Mouse (Mus musculus): ENCODE data around the gene Hpcal1. TPM values are rescaled to one million over a fixed set of nuclear protein-coding genes. Genes with fewer than 3 reads are reported as not detected.

Hpcal1 gene
- polyA plus RNA-seq, 1 experiment: 36.1 TPM

DNA sequence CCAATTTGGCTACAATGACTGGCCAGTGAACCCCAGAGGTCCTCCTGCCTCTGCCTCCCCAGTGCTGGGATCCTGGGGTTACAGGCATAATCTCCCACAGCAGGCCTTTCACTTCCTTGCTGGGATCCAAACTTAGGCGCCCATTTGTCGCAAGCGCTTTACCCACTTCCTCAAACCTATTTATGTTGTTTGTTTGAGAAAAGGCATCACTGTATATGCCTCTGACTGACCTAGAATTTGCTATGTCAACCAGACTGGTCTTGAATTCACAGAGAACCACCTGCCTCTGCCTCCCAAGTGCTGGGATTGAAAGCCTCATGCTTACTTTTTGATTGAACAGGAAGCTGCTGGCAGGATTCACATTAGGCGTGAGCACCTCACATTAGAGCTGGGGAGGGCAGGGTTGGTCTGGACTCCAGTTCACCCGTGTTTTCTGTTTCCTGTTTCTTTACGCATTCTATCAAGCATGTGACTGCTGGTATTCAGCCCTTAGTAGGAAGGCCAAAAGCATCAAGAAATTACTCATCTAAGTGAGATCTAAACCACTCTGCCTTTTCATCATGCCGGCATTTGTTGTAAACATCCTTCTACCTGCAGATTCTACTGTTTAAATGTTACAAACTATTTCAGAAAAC lies 33.0 kb upstream of the Hpcal1 start:
- H3K27ac ChIP-seq (ENCODE audit: control insufficient read depth, insufficient read depth, low read depth, low read length, poor library complexity): peak overlapping the region; percentile 20; the same call in 1 of the 2 replicates
- no peaks in the 10 kb centered on the region; the same call in 1 of the 2 replicates for H3K4me1 ChIP-seq (ENCODE audit: control insufficient read depth, insufficient read depth, low read length)
- TF ChIP-seq CTCF (IDR thresholded peaks at IDR 0.05; ENCODE audit: control insufficient read depth, insufficient read depth, low read length) (no peak), POLR2A (IDR thresholded peaks at IDR 0.05; ENCODE audit: borderline replicate concordance, control insufficient read depth, low read depth, low read length) (no peak)
- H3K4me3 ChIP-seq (replicated peaks; ENCODE audit: control insufficient read depth, low read depth, low read length): no peak overlapping the region
- 53% methylated on average over 7 of the region's 7 CpGs for WGBS

DNA sequence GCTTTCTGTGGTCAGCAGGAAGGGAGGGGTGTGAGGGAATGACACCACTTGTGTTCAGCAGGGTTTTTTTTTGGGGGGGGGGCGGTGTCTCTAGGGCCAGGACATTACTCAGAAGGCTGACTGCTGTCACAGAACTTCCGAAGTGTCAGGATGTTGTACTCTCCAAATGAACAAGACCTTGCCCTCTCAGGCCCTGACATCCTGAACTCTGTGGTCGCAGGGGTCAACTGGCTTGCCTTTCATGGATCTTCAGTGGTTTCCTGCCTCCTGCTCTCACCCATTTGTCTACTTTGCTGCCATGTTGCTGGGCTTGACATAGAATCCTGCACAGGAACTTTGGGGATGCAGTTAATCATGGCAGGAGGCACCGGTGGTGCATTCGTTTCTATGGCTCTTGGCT lies 32.1 kb upstream of the Hpcal1 start:
- H3K4me1 ChIP-seq (ENCODE audit: control insufficient read depth, insufficient read depth, low read length): no peaks in the 10 kb centered on the region; the same call in 1 of the 2 replicates
- no peak overlapping the region for H3K27ac ChIP-seq (ENCODE audit: control insufficient read depth, insufficient read depth, low read depth, low read length, poor library complexity)
- WGBS: 70% methylated on average over 5 of the region's 5 CpGs
- no peak overlapping the region for H3K4me3 ChIP-seq (replicated peaks; ENCODE audit: control insufficient read depth, low read depth, low read length)
- TF ChIP-seq POLR2A (IDR thresholded peaks at IDR 0.05; ENCODE audit: borderline replicate concordance, control insufficient read depth, low read depth, low read length) (no peak), CTCF (IDR thresholded peaks at IDR 0.05; ENCODE audit: control insufficient read depth, insufficient read depth, low read length) (no peak)

DNA sequence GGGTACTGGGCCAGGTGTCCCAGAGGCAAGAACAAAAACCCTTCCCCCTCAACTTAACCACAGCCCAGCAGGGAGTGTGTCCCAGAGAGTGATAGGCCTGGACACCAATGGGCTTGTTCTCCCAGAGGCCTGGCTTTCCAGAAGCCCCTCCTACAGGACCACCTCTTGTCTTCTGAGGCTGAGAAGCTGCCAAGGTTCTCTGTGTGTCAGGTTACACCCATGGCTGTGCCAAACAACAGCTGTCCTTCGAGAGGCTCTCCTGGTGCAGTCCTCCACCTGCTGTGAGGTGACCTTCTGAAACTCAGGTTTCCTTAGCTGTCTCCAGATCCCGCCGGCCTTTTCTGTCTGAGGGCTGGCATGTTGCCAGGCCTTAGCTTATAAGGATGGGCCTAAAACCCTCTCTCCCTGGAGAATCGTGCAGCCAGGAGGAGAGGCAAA lies 29.2 kb upstream of the Hpcal1 start:
- no peak overlapping the region for H3K4me3 ChIP-seq (replicated peaks; ENCODE audit: control insufficient read depth, low read depth, low read length)
- no peak for TF ChIP-seq POLR2A (IDR thresholded peaks at IDR 0.05; ENCODE audit: borderline replicate concordance, control insufficient read depth, low read depth, low read length)
- TF ChIP-seq CTCF (IDR thresholded peaks at IDR 0.05; ENCODE audit: control insufficient read depth, insufficient read depth, low read length): no peak
- no peaks in the 10 kb centered on the region; the same call in 1 of the 2 replicates for H3K4me1 ChIP-seq (ENCODE audit: control insufficient read depth, insufficient read depth, low read length)
- no peak overlapping the region for H3K27ac ChIP-seq (ENCODE audit: control insufficient read depth, insufficient read depth, low read depth, low read length, poor library complexity)
- WGBS: 44% methylated on average over 4 of the region's 4 CpGs

DNA sequence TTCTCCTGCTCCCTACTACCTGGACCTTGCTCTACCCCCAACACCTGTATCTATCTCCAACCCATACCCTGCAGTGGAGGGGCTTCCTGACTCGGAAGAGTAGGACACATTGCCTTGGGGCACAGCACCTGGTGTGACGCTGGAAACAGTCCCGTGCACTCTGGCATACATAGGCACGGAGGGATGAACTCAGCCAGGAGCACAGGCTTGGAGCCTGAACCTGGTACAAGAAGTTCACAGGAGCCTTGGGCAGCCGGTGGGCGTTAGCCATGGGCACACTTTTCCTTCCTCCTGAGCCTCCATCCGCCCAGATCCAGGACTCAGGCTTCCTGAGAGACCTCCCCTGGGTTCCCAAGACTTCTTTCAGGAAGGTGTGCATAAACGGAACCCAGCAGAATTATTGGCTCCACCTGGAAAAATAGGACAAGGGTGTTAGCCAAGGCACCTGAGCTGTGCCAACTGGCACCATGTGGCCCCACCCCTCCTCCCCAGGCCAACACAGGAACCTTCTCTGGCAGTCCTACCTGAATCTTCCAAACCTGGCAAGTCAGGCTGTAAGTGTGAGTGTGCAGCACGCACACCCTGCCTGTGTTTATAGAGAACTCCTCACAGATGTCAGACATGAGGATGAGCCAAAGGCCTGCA lies 26.5 kb upstream of the Hpcal1 start:
- TF ChIP-seq POLR2A (IDR thresholded peaks at IDR 0.05; ENCODE audit: borderline replicate concordance, control insufficient read depth, low read depth, low read length) (no peak), CTCF (IDR thresholded peaks at IDR 0.05; ENCODE audit: control insufficient read depth, insufficient read depth, low read length) (no peak)
- Histone ChIP-seq H3K4me1 (ENCODE audit: control insufficient read depth, insufficient read depth, low read length) (no peaks in the 10 kb centered on the region; the same call in 1 of the 2 replicates), H3K4me3 (replicated peaks; ENCODE audit: control insufficient read depth, low read depth, low read length) (no peak overlapping the region), H3K27ac (ENCODE audit: control insufficient read depth, insufficient read depth, low read depth, low read length, poor library complexity) (no peak overlapping the region)
- WGBS: 80% methylated on average over 9 of the region's 9 CpGs

DNA sequence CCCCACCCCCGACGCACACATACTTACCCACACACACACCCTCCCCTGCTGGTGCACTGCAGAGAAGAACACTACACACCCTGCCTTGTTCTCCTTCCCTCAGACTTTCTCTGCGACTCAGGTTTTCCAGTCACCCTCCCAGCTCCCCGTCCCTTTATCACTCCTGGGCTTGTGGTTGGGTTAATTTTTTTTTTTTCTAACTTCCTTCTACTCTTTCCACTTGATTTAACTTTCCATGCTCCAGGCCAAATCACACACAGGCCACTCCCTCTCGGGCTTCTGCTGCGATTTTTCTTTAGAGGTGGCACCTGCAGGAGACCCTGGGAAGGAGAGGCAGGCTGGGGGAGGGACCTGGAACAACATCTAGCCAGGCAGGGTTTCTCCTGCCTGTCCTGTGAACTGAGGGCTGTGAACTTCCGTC lies 24.7 kb upstream of the Hpcal1 start:
- TF ChIP-seq CTCF (IDR thresholded peaks at IDR 0.05; ENCODE audit: control insufficient read depth, insufficient read depth, low read length): no peak
- TF ChIP-seq POLR2A (IDR thresholded peaks at IDR 0.05; ENCODE audit: borderline replicate concordance, control insufficient read depth, low read depth, low read length): no peak
- Histone ChIP-seq H3K4me3 (replicated peaks; ENCODE audit: control insufficient read depth, low read depth, low read length) (no peak overlapping the region), H3K27ac (ENCODE audit: control insufficient read depth, insufficient read depth, low read depth, low read length, poor library complexity) (no peak overlapping the region), H3K4me1 (ENCODE audit: control insufficient read depth, insufficient read depth, low read length) (no peaks in the 10 kb centered on the region; the same call in 1 of the 2 replicates)
- WGBS: 53% methylated on average over 7 of the region's 7 CpGs

DNA sequence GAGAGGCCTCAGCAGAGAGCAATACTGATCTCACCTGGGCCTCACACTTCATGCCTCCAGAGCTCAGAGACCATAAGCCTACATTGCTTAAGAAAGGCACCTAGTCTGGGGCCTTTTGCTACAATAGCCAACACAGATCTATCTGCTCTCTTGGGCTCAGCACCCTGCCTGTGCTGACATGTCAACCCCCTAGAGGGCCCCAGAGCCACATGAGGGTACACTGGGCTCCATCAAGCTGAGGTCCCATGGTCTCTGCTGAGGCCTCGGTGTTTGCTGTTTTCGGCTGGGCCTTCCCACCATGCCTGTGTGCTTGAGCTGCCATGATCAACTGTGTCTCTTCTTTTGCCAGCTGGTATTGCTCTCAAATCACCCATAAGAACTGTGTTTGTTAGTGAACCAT lies 24.0 kb upstream of the Hpcal1 start:
- Histone ChIP-seq H3K4me1 (ENCODE audit: control insufficient read depth, insufficient read depth, low read length) (no peaks in the 10 kb centered on the region; the same call in 1 of the 2 replicates), H3K4me3 (replicated peaks; ENCODE audit: control insufficient read depth, low read depth, low read length) (no peak overlapping the region), H3K27ac (ENCODE audit: control insufficient read depth, insufficient read depth, low read depth, low read length, poor library complexity) (no peak overlapping the region)
- no peak for TF ChIP-seq POLR2A (IDR thresholded peaks at IDR 0.05; ENCODE audit: borderline replicate concordance, control insufficient read depth, low read depth, low read length)
- peak; percentile 65 for TF ChIP-seq CTCF (IDR thresholded peaks at IDR 0.05; ENCODE audit: control insufficient read depth, insufficient read depth, low read length)
- 46% methylated on average over 2 of the region's 2 CpGs for WGBS

DNA sequence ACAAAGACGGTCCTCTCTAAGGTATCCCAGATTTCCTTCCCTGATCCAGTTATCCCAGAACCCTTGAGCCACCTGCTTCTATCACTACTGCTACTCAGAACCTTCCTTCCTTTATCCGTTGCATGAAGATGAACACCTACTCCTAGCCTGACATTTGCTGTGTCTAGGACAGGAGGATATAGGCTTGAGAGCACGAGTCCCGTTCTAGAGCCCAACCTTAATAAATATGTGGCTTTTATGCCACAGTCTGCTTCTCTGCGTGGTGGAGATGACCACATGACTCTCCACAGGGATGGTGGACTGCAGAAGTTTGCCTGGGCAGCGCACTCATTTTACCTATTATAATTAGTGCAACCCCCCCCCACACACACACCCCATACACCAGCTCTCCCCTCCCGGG lies 16.9 kb upstream of the Hpcal1 start:
- Histone ChIP-seq H3K4me1 (ENCODE audit: control insufficient read depth, insufficient read depth, low read length) (no peaks in the 10 kb centered on the region; the same call in 1 of the 2 replicates), H3K27ac (ENCODE audit: control insufficient read depth, insufficient read depth, low read depth, low read length, poor library complexity) (no peak overlapping the region), H3K4me3 (replicated peaks; ENCODE audit: control insufficient read depth, low read depth, low read length) (no peak overlapping the region)
- no peak for TF ChIP-seq CTCF (IDR thresholded peaks at IDR 0.05; ENCODE audit: control insufficient read depth, insufficient read depth, low read length)
- no peak for TF ChIP-seq POLR2A (IDR thresholded peaks at IDR 0.05; ENCODE audit: borderline replicate concordance, control insufficient read depth, low read depth, low read length)
- 58% methylated on average over 7 of the region's 7 CpGs for WGBS

DNA sequence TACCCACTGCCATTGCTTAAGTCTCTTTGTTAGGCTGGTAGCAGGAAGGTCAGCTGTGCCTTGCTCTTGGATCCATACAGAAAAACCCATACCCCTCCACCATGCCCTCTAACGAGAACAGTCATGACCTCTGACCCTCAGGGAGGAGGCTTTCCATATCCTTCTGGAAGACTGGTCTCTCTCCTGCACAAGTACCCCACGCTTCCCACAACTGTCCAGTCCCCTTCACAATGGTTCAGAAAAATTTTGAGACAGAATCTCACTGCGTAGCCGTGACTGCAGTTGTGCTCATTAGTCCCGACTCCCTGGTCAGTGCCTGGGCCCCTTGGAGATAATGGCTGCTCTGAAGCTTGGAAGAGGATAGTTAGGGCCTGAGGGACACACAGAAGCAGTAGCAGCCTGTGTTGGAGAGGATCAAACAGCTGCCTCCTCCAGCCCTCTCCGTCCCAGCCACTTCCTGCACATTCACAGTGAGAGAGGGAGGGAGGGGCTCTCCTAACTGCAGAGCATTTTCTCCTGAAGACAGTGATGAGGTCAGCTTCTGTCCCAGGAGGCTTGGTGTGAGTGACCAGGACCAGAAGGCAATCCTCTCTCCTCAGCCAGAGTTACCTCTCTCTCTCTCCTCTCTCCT lies 16.4 kb upstream of the Hpcal1 start:
- Histone ChIP-seq H3K4me1 (ENCODE audit: control insufficient read depth, insufficient read depth, low read length) (no peaks in the 10 kb centered on the region; the same call in 1 of the 2 replicates), H3K4me3 (replicated peaks; ENCODE audit: control insufficient read depth, low read depth, low read length) (no peak overlapping the region), H3K27ac (ENCODE audit: control insufficient read depth, insufficient read depth, low read depth, low read length, poor library complexity) (no peak overlapping the region)
- 68% methylated on average over 6 of the region's 6 CpGs for WGBS
- TF ChIP-seq CTCF (IDR thresholded peaks at IDR 0.05; ENCODE audit: control insufficient read depth, insufficient read depth, low read length) (no peak), POLR2A (IDR thresholded peaks at IDR 0.05; ENCODE audit: borderline replicate concordance, control insufficient read depth, low read depth, low read length) (no peak)

All from bone marrow, adult 2 months (tissue).